Mouse (Mus musculus): Measurements from ENCODE around the gene C2cd4d. TPM values are rescaled to one million over a fixed set of nuclear protein-coding genes. Genes with fewer than 3 reads are reported as not detected.

The C2cd4d gene
- polyA plus RNA-seq, 1 experiment from 2014 or later = 3.3 TPM

DNA sequence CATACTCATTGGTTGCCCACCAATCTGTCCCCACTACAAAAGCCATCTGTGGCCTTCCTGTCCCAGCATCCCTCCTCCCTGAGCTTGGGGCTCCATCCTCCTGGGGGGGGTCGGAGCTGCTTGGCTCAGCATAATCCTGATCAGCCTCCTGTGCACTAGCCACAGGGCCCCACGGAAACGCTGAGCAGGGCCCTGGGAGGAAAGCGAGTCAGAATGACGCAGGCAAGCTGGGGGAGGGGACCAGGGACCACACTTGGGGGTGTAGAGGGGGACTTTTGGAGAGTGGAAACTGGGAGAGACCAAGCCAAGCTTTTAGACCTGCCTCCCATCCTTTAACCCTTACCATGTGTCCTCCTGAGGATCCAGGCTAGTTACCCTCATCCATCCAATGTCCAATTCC is 13.6 kb downstream of the C2cd4d start:
- WGBS = 58% methylated on average over 5 of the region's 5 CpGs
- no peak overlapping the region for H3K9ac ChIP-seq
- H3K27ac ChIP-seq (replicated peaks) = no peak overlapping the region
- H3K9me3 ChIP-seq (replicated peaks) = no peaks in the 10 kb centered on the region
- H3K4me3 ChIP-seq (replicated peaks) = no peak overlapping the region
- no peak for ATAC-seq (ENCODE audit: insufficient number of reproducible peaks, low FRiP score, low TSS enrichment, low read depth)
- no peaks in the 10 kb centered on the region for H3K27me3 ChIP-seq
- no peaks in the 10 kb centered on the region for H3K36me3 ChIP-seq
- H3K4me1 ChIP-seq = peaks cover 42% of the 10 kb centered on the region
- no peak overlapping the region for H3K4me2 ChIP-seq (replicated peaks)

DNA sequence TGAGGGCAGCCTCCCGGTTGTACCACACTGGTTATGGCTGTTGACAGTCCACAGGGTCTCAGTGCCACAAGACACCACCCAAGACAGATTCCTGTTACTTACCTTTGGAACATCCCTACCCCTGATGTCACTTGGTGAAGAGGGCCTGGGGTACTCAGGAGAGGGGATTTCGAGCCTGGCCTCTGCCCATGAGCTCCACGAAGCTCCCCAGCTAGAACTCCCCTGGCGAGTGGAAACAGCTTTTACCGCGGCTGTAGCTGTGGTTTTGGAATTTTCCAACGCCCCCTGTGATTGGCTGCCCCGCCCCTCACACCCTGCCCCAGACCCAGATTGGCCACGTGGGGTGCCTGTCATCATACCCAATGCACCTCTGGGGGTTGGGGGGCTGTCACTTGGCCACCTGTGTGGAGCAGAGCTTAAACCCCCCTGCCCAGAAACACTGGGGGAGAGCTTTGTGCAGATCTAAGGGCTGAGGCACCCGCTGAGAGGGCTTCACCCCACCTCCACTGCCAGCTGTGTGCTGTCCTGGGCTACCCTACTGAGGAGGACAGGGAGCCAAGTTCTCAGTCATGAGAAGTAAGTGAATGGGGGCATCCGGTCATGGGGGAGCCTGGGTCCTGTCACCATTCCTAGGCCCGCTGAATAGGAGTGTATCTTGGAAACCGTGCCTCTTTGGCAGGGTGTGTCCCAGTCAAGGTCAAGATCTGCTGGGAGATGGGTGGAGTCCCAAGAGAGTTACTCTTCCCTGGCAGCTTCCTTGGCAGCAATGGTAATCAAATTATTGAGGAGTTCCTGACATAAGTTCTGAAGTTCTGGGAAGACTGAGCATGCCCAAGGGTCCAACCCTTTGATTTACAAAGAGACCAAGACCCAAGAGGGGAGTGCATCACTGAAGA is 15.0 kb downstream of the C2cd4d start:
- Histone ChIP-seq H3K4me2 (replicated peaks) (no peak overlapping the region), H3K9ac (no peak overlapping the region), H3K4me3 (replicated peaks) (no peak overlapping the region), H3K27me3 (no peaks in the 10 kb centered on the region), H3K4me1 (peaks cover 32% of the 10 kb centered on the region), H3K27ac (replicated peaks) (no peak overlapping the region), H3K9me3 (replicated peaks) (no peaks in the 10 kb centered on the region), H3K36me3 (no peaks in the 10 kb centered on the region)
- WGBS = 17% methylated on average over 13 of the region's 13 CpGs
- no peak for ATAC-seq (ENCODE audit: insufficient number of reproducible peaks, low FRiP score, low TSS enrichment, low read depth)

GRCm38 (mm10) chr3:94379831-94380510 is 17.7 kb downstream of the C2cd4d start:
- H3K4me1 ChIP-seq = peaks cover 14% of the 10 kb centered on the region
- H3K9ac ChIP-seq = no peak overlapping the region
- WGBS = 20% methylated on average over 9 of the region's 9 CpGs
- H3K27ac ChIP-seq (replicated peaks) = no peak overlapping the region
- H3K4me3 ChIP-seq (replicated peaks) = no peak overlapping the region
- H3K36me3 ChIP-seq = no peaks in the 10 kb centered on the region
- no peak for ATAC-seq (ENCODE audit: insufficient number of reproducible peaks, low FRiP score, low TSS enrichment, low read depth)
- no peaks in the 10 kb centered on the region for H3K27me3 ChIP-seq
- H3K9me3 ChIP-seq (replicated peaks) = no peaks in the 10 kb centered on the region
- H3K4me2 ChIP-seq (replicated peaks) = no peak overlapping the region

DNA sequence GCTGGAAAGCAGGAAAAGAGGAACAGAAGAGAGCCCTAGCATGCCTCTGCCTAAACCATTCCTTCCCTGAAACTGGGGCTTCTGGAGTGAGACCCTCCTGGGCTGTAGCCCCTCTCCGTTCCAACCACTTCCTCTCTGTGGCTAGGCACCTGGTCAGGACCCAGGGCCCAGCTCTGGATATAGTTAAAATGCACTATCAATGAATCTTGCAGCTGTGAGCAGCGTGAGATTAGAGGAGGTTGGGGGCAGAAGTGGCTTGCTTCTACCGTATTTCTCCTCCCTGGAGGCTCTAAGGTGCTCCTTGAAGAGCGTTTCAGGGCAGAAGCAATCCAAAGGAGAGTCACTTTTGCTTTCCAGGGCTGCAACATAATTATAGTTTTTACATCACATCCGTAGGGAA is 20.1 kb downstream of the C2cd4d start:
- Histone ChIP-seq H3K27me3 (no peaks in the 10 kb centered on the region), H3K36me3 (no peaks in the 10 kb centered on the region), H3K4me1 (peaks cover 8% of the 10 kb centered on the region), H3K4me2 (replicated peaks) (no peak overlapping the region), H3K27ac (replicated peaks) (no peak overlapping the region), H3K9me3 (replicated peaks) (no peaks in the 10 kb centered on the region), H3K4me3 (replicated peaks) (no peak overlapping the region), H3K9ac (no peak overlapping the region)
- no peak for ATAC-seq (ENCODE audit: insufficient number of reproducible peaks, low FRiP score, low TSS enrichment, low read depth)
- WGBS = 63% methylated on average over 5 of the region's 5 CpGs

DNA sequence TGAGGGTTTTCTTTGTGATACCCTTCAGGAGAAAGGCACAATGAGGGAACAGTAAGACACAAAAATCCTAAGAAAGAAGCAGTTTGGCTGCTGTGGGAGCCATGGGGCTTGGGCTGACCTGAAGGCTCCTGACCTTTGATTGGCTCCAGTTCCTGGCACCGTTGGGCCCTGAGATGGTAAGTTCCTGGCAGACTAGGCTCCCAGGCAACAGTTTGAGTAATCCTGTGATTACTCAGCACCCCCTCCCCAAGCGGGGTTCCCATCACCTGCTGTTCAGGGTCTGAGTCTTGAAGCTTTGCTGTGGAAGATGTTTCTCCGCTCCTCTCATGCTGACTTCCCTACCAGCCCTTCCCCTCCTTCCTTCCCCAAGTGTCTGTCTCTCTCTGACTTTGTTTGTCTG is 21.2 kb downstream of the C2cd4d start:
- no peak overlapping the region for H3K4me2 ChIP-seq (replicated peaks)
- H3K27ac ChIP-seq (replicated peaks) = no peak overlapping the region
- peaks cover 5% of the 10 kb centered on the region; the same call in 1 of the 2 replicates for H3K4me1 ChIP-seq
- H3K4me3 ChIP-seq (replicated peaks) = no peak overlapping the region
- no peaks in the 10 kb centered on the region for H3K36me3 ChIP-seq
- no peaks in the 10 kb centered on the region for H3K9me3 ChIP-seq (replicated peaks)
- ATAC-seq (ENCODE audit: insufficient number of reproducible peaks, low FRiP score, low TSS enrichment, low read depth) = no peak
- H3K27me3 ChIP-seq = no peaks in the 10 kb centered on the region
- H3K9ac ChIP-seq = no peak overlapping the region
- WGBS = 58% methylated on average over 3 of the region's 3 CpGs

DNA sequence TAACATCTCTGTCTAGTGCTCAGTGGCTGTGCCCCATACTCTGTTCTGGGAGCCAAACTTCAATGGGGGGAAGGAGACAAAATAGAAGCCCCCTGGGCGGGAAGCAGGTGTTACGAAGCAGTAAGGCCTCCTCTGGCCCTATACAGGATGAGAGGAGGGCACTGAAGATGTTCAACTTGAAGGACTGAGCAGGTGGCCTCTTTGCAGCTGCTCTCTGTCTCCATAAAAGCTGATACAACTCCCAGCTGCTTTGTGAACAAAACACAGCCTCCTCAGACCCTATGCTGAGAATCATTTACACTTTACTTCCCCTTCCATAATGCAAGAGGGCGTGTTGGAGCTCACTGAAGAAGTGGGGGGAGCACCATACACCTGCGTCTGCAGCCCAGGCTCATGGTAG is 24.4 kb downstream of the C2cd4d start:
- WGBS = 63% methylated on average over 4 of the region's 4 CpGs
- Histone ChIP-seq H3K36me3 (no peaks in the 10 kb centered on the region), H3K27ac (replicated peaks) (no peak overlapping the region), H3K4me2 (replicated peaks) (no peak overlapping the region), H3K4me1 (no peaks in the 10 kb centered on the region), H3K9ac (no peak overlapping the region), H3K27me3 (no peaks in the 10 kb centered on the region), H3K4me3 (replicated peaks) (no peak overlapping the region), H3K9me3 (replicated peaks) (no peaks in the 10 kb centered on the region)
- ATAC-seq (ENCODE audit: insufficient number of reproducible peaks, low FRiP score, low TSS enrichment, low read depth) = no peak

GRCm38 (mm10) chr3:94387391-94387790 is 25.2 kb downstream of the C2cd4d start:
- Histone ChIP-seq H3K27ac (replicated peaks) (no peak overlapping the region), H3K4me2 (replicated peaks) (no peak overlapping the region), H3K9me3 (replicated peaks) (no peaks in the 10 kb centered on the region), H3K36me3 (no peaks in the 10 kb centered on the region), H3K27me3 (no peaks in the 10 kb centered on the region), H3K9ac (no peak overlapping the region), H3K4me1 (no peaks in the 10 kb centered on the region), H3K4me3 (replicated peaks) (no peak overlapping the region)
- no peak for ATAC-seq (ENCODE audit: insufficient number of reproducible peaks, low FRiP score, low TSS enrichment, low read depth)
- WGBS = 88% methylated on average over 10 of the region's 10 CpGs

GRCm38 (mm10) chr3:94388047-94388446 is 25.8 kb downstream of the C2cd4d start:
- Histone ChIP-seq H3K27ac (replicated peaks) (no peak overlapping the region), H3K27me3 (no peaks in the 10 kb centered on the region), H3K4me3 (replicated peaks) (no peak overlapping the region), H3K4me1 (no peaks in the 10 kb centered on the region), H3K9me3 (replicated peaks) (no peaks in the 10 kb centered on the region), H3K36me3 (no peaks in the 10 kb centered on the region), H3K9ac (no peak overlapping the region), H3K4me2 (replicated peaks) (no peak overlapping the region)
- WGBS = 71% methylated on average over 5 of the region's 5 CpGs
- no peak for ATAC-seq (ENCODE audit: insufficient number of reproducible peaks, low FRiP score, low TSS enrichment, low read depth)

- ATAC-seq (ENCODE audit: insufficient number of reproducible peaks, low FRiP score, low TSS enrichment, low read depth) = no peak
- Histone ChIP-seq H3K27ac (replicated peaks) (no peak overlapping the region), H3K4me3 (replicated peaks) (no peak overlapping the region), H3K36me3 (no peaks in the 10 kb centered on the region), H3K27me3 (no peaks in the 10 kb centered on the region), H3K9me3 (replicated peaks) (no peaks in the 10 kb centered on the region), H3K4me1 (no peaks in the 10 kb centered on the region), H3K9ac (no peak overlapping the region), H3K4me2 (replicated peaks) (no peak overlapping the region)
- 93% methylated on average over 16 of the region's 16 CpGs for WGBS
Observed at GRCm38 (mm10) chr3:94389420-94389819, 27.2 kb downstream of the C2cd4d start.

DNA sequence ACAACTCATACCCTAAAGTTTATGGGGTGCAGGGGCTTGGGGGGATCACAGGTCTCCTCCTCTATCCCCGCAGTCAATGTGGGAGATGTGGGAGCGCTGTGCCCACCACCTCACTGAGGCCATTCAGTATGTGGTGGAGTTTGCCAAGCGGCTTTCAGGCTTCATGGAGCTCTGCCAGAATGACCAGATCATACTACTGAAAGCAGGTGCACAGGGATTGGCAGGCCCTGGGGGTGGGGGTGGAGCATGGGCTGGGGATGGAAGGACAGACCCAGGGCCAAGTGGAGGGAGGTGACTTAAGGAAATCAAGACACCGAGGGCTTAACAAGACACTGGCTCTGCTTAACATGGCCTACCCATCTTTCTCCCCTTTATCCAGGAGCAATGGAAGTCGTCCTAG is 28.8 kb downstream of the C2cd4d start:
- no peaks in the 10 kb centered on the region for H3K4me1 ChIP-seq
- no peaks in the 10 kb centered on the region for H3K36me3 ChIP-seq
- H3K27ac ChIP-seq (replicated peaks) = no peak overlapping the region
- no peak overlapping the region for H3K9ac ChIP-seq
- ATAC-seq (ENCODE audit: insufficient number of reproducible peaks, low FRiP score, low TSS enrichment, low read depth) = no peak
- H3K4me2 ChIP-seq (replicated peaks) = no peak overlapping the region
- no peaks in the 10 kb centered on the region for H3K27me3 ChIP-seq
- H3K9me3 ChIP-seq (replicated peaks) = no peaks in the 10 kb centered on the region
- H3K4me3 ChIP-seq (replicated peaks) = no peak overlapping the region
- WGBS = 81% methylated on average over 5 of the region's 5 CpGs

- no peak for ATAC-seq (ENCODE audit: insufficient number of reproducible peaks, low FRiP score, low TSS enrichment, low read depth)
- Histone ChIP-seq H3K9ac (no peak overlapping the region), H3K4me1 (no peaks in the 10 kb centered on the region), H3K9me3 (replicated peaks) (no peaks in the 10 kb centered on the region), H3K4me3 (replicated peaks) (no peak overlapping the region), H3K27ac (replicated peaks) (no peak overlapping the region), H3K27me3 (peaks cover 9% of the 10 kb centered on the region), H3K36me3 (no peaks in the 10 kb centered on the region), H3K4me2 (replicated peaks) (no peak overlapping the region)
- 82% methylated on average over 2 of the region's 2 CpGs for WGBS
Observed at GRCm38 (mm10) chr3:94392128-94392527, 29.9 kb downstream of the C2cd4d start.

Data from embryonic facial prominence, embryonic 15.5 days (tissue).